Mouse (Mus musculus) small intestine, adult 2 months (tissue): ENCODE measurements around the gene C330021F23Rik.

Experiments
- CTCF ChIP-seq: fragments of 200-500 bp; IDR thresholded peaks from 2 replicates; pipeline ENCODE4 v1.5.1; 2012; ENCODE audit warnings: low read depth, mild to moderate bottlenecking, control low read depth, inconsistent platforms, low read length, moderate library complexity, mixed read lengths; ENCODE audit not compliant: insufficient replicate concordance, insufficient read length; ENCODE audit errors: extremely low read depth
- POLR2A ChIP-seq: fragments of 200-500 bp; IDR thresholded peaks from 2 replicates; pipeline ENCODE4 v1.6.1; 2012; ENCODE audit warnings: low read depth, mild to moderate bottlenecking, control low read depth, inconsistent platforms, low read length, moderate library complexity

- TF ChIP-seq CTCF = no peak
- TF ChIP-seq POLR2A = no peak
Observed at GRCm38 (mm10) chr8:3567641-3568371, at the start of gene C330021F23Rik.
